Mouse (Mus musculus): ENCODE data around the gene Gpx8.

Gpx8 gene

GRCm38 (mm10) chr13:113046211-113046883, at the start of gene Gpx8:
Gene Gpx8, minus strand, starts transcription at chr13:113046410.
- CTCF ChIA-PET = no interaction called here

- CTCF ChIA-PET = no interaction called here
Observed at GRCm38 (mm10) chr13:113094618-113095017, 48.4 kb upstream of the Gpx8 start.

DNA sequence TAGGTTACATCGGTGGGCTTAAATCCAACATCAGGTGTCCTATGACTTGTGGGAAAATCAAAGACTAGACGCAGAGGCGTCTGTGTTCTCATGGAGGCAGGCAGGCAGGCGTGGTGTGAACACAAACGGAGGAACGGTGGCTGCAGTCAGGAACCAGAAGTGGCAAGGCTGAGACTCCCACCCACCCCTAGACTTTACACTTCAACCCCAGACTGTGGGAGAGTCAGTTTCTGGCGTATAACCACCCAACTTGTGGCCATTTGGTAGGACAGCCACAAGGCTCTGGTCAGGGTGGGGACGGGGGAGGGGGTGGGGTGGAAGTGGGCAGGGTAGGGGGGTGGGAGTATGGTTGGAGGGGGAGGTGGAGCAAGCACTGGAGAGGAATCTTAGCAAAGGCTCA, 44.3 kb upstream of the Gpx8 start:
- CTCF ChIA-PET = no interaction called here

DNA sequence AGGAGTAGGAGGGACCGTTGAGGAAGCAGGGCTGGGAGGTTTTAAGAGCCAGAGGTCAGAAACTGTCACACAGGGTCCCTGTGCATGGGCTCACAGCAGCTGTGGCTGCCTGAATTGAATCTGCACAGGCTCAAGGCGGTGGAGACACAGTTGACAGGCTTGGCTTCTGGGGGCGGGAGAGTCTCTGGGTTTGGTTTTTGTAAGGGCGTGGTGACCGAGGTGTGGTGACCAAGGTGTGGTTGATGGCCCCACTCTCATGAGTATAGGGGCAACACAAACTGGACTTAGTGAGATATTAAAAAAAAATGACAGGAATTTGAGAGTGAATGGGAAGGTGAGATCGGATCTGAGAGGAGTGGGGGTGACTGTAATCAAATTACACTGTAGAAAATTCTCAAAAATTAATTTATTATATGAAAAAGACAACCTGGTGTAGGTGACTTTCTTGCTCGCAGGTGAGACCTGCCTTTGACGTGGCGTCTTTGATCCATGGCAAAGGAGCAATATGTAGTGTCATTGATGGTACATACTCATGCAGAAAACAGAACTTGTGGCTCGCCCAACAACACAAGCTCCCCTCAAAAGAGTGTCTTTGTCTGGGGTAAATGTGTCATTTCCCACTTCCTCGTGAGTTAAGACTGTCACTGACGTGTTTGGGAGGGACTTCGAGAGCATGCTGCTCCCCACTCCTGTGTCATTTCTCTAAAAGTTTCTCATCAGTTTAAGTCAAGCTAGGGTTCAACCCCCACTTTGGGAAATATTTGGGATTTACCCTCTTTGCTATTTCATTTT, 41.2 kb upstream of the Gpx8 start:
- CTCF ChIA-PET = no interaction called here

DNA sequence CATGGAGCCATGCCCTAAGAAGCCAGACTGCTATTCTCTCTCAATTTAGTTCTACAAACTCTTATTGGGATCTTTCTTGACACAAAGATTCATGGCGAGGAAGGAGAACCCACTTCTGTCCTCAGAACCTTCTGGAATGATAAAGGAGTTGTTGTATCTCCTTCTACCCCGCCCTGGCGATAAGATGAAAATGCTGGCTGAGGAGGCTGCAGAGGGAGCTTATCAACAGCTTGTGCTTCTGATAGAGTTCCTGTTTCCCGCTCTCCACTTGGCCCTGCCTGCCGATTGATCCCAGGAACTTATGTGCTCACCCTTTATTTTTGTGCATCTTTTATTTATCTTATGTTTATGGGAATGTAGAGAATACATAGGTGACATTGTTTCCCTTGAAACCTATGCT, 38.5 kb upstream of the Gpx8 start:
- CTCF ChIA-PET = no interaction called here

- CTCF ChIA-PET = no interaction called here
Observed at GRCm38 (mm10) chr13:113082101-113082500, 35.9 kb upstream of the Gpx8 start.

DNA sequence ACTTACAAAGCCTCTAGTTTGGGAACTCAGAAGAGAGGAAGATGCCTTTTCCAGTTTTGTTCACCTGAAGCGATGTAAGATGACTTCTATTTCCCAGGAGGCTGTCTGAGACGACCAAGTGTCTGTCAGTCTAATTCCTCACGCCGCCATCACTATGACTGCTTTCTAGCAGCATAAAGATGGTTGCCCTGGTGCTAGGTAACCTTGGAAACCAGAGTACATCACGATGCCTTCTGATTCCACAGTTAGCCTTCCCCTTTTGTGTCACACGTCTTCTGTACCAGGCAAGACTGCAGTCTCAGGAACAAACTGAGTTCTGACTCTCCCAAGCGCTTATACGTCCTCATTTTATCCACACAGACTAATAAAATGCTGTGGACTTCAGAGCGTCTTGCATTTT, 32.8 kb upstream of the Gpx8 start:
- CTCF ChIA-PET = no interaction called here

DNA sequence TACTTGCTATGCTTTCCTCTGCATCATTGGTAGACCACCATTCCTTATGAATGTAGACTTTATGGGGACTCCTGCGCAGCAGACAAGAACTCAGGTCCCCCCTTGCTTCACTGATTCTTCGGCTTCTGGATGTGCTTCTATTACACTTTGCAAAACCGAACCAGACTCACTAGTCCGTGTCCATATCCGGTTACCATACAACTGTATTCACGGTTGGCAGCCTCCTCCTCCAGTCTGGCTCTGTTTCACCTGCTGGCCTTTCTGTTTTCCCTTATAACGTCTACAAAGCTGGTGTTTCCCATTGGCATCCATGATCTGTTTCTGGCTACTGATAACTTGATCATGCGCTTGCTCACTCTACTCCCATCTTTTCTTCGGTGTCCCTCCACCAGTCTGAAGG, 18.3 kb upstream of the Gpx8 start:
- CTCF ChIA-PET = interaction anchor here (0.6 kb wide), 1 partner anchor 11 kb away, joined by 3 read pairs; no protein-coding TSS in a partner anchor

DNA sequence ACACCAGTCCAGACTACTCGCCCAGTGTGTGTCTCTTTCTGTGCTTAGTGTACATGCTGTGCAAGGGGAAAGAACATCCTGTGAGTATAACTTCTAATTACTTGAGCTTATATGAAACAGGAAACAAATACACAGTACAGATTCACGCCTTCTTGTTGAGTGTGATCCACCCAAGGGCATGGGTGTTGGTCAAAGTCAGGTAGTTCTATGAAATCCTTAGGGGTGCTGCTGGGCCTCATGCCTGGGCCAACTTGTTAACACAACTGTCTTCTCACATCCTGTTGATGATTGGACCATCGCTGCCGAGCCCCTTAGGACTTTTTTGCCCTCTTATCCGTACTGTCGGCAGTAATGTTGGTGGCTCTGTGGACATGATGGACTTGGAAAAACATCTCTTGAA, 15.5 kb upstream of the Gpx8 start:
- CTCF ChIA-PET = no interaction called here

DNA sequence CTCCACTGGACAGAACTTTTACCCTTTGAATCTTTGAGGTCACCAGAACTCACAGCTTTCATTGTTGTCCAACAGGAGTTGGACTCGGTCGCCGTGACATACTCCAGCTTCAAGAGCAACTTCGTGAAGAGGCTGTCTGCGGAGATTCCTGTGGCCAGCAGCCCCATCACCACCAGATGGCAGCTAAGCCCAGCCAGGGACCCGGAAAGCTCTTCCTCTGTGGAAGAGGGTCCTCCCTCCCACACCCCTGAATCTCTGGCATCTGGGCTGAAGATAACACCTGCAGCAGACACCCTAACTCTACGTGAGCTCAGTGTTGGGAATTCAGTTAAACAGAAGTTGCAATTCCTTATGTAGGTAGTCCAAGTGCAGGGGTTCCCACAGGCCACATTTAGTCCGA, 9.6 kb upstream of the Gpx8 start:
- CTCF ChIA-PET = no interaction called here

DNA sequence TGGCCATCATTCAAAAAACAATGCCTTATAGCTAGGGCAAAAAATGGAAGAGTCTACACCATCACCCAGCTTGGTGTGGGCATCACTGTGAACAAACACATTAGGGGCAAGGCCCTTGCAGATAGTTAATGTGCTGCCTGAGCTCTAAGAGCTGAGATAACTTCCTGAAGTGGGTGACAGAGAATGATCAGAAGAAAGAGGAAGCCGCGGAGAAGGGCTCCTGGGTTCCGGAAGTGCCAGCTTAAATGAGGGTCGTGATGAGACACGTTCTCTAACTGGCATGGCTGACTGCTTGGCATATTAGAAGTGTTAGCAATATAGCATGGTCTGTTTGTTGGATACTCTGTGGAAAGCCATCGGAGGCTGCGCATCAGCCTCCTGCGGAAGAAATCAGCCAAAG, 8.0 kb upstream of the Gpx8 start:
- CTCF ChIA-PET = no interaction called here

DNA sequence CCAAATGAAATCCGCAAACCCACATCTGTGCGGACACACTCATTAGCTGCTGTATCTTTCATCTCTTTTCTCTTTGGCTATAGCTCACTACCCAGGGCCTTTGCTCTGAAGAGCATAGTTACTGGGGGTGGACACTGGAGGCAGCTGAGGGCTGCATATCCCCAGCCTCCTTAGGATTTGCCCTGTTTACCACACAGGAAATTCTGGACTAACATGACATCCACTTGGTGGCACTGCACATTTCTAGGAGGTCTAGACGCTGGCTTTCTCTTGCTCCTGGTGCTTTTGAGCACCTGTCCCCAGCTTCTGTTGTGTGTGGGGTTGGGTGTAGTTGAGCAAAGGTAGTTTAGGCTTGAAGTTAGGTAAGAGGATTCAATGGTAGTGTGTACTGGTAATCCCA, 1.4 kb upstream of the Gpx8 start:
- CTCF ChIA-PET = no interaction called here

DNA sequence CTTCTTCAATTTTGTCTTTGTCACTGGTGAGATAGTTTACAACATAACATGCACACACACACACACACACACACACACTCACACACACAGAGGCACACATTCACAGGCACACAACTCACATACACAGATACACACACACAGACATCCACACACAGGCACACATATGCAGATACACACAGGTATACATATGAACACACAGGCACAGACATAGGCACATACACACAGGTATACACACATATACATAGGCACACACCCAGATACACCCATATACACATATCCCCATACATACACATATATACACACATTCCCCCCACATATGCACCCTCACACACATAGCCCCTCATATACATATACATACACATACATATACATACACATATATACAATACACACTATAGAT, 808 bp upstream of the Gpx8 start:
- CTCF ChIA-PET = no interaction called here

DNA sequence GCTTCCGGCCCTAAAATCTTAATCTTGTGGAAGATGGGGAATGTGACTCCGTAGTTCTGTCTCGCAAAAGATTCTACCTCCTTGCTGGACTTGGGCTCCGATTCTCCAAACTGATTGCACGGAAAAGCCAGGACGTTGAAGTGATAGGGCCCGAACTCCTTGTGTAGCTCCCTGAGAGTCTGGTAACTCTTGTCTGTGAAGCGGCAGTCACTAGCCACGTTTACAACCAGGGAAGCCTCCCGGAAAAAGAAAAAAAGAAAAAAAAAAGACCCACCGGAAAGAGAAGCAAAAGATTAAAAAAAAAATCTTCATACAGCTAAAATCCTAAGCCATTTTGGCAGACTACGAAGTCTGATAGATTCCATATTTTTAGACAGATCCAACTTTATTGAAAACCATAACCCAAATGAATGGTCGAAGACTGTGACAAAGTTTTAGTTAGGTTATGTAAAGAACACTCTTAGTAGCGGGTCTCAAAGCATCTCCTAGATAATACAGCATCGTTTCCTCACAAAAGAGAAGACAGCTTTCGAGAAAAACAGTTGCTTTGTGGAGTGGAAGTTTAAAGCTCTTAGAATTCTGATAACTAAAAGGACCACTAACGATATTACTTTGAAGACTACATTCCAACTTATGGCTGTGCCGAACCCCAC, 626 bp downstream of the Gpx8 start:
- CTCF ChIA-PET = no interaction called here

GRCm38 (mm10) chr13:113044876-113045275, 1.3 kb downstream of the Gpx8 start:
- CTCF ChIA-PET = no interaction called here

GRCm38 (mm10) chr13:113035852-113036251, 10.4 kb downstream of the Gpx8 start:
- CTCF ChIA-PET = interaction anchor here (0.7 to 1.0 kb wide), 2 partner anchors 23 to 362 kb away, joined by 3 to 5 read pairs; no protein-coding TSS in a partner anchor

DNA sequence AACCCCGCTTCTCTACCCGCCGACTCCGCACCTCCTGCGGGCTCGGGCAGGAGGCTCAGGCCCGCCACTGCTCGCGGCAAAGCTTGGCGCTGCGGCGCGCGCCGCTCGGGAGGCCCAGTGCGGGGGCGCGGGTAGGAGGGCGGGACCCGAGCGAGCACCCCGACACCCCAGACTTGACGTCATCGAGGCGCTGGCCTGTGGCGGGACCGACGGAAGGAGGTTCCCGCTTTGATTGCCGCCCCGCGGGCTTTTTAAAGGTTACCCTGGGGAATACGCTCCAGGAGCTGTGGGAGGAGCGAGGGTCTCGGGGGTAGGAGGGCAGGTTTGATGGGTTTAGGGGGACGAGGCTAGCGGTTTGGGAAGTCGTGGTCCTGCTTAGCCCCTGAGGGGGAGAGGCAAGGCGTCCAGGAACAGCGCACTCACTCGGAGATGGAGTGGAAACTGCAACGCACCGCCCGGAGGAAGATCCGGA, 11.2 kb downstream of the Gpx8 start, which contains the start of gene Cdc20b:
TSS of gene Cdc20b (plus strand) at position 162 of the 472 bp plus-strand sequence.
- CTCF ChIA-PET = interaction anchor here (0.6 to 1.0 kb wide), 2 partner anchors 23 to 38 kb away, joined by 5 to 7 read pairs; no protein-coding TSS in a partner anchor

- CTCF ChIA-PET = interaction anchor here (0.5 to 0.6 kb wide), 2 partner anchors 38 to 286 kb away, joined by 3 to 7 read pairs; no protein-coding TSS in a partner anchor
Observed at GRCm38 (mm10) chr13:113034271-113034886, 11.8 kb downstream of the Gpx8 start.

DNA sequence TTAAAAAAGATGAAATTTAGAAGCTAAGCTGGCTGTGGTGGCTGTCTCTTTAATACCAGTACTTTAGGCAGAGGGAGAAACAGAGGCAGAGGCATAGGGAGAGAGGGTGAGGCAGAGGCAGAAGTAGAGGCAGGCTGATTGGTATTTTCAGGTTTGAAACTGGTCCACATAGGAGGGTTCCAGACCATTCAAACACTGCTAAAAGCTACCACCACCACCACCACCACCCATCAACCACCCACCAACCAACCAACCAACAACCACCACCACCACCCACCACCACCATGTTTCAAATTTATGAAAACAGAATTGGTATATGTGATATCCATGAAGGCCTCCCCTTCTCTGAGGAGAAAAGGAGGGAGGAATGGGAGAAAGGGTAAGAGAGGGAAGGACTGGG, 13.4 kb downstream of the Gpx8 start:
- CTCF ChIA-PET = interaction anchor here (0.5 kb wide), 1 partner anchor 262 kb away, joined by 6 read pairs; no protein-coding TSS in a partner anchor

GRCm38 (mm10) chr13:113031792-113032571, 14.2 kb downstream of the Gpx8 start:
- CTCF ChIA-PET = interaction anchor here (0.5 to 1.0 kb wide), 2 partner anchors 155 to 261 kb away, joined by 3 to 6 read pairs; no protein-coding TSS in a partner anchor

DNA sequence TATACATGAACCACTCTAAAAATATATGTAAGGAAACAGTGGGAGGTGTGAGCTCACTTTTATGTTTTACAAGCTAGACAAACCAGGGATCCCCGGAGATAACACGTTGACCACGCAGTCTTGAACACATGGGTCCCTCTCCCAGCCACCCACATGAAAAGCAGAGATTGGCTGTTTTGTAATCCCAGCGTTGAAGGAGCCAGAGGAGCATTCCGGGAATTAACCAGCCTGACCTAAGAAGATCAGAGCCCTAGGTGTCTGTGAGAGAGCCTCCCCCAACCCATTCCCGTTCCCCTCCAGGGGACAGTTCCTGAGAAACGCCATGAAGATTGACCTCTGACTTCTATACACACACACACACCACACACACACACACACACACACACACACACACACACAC, 14.9 kb downstream of the Gpx8 start:
- CTCF ChIA-PET = interaction anchor here (0.8 to 1.0 kb wide), 2 partner anchors 41 to 154 kb away, joined by 3 to 5 read pairs; no protein-coding TSS in a partner anchor

All from spleen, embryonic (tissue).